Mouse (Mus musculus) ovary, postnatal 36 days (tissue): ENCODE results near the gene Pgap1.

Experiments used
- DNase-seq: peaks from one replicate; pipeline ENCODE4 v3.0.0; 2022; ENCODE audit warnings: low spot score, mixed read lengths

Pgap1 gene

GRCm38 (mm10) chr1:54557301-54558229 lies at the start of gene Pgap1:
TSS of gene Pgap1 (minus strand) at chr1:54557684.
- peak; percentile 91 for DNase-seq

GRCm38 (mm10) chr1:54606936-54607335 lies 49.5 kb upstream of the Pgap1 start:
- no peak for DNase-seq

DNA sequence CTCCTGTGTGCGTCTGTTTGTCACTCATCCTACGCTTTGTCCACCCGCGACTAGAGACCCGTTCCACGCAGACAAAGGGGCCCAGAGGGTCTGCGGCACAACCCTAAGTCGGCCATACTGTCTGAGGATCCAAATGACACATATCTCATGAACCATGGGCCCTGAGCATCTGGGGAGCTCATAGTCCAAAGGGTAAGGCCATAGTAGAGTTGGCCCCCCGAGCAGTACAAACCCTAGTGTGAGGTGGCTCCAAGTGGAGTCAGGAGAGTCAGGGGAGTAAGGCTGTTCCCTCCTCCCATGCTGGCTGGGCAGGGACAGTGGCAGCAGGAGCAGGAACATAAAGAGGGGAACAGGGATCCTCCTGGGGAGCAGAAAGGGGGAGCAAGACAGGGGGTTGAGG lies 44.2 kb upstream of the Pgap1 start:
- DNase-seq = no peak

GRCm38 (mm10) chr1:54600275-54600674 lies 42.8 kb upstream of the Pgap1 start:
- no peak for DNase-seq

DNA sequence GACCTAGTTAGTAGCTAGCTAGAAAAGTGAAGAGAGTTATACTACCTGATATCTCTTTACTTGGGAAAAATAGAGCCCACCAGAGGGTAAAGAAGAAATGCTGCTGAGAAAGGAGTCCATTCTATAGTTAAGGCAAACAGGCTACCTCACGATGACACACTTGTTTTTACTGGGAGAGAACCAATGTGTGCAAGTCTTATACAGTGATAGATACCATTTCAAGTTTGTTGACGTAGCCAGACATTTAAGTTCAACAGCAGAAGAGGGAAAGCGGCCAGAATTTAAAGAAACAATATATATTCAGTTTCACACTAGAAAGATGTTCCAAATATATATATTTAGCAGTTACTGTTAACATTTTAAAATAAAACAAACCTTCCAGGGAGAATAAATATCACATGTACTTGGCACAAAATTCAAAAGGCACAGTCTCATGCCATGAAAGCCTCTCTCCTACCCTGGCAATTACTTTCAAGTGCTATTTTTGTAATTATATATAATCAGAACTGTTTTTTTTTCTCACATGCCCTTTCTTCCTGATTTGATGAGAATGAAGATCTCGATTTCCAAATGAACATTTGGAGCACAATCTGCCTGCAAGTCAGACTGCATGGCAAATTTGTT lies 40.2 kb upstream of the Pgap1 start:
- DNase-seq = no peak

DNA sequence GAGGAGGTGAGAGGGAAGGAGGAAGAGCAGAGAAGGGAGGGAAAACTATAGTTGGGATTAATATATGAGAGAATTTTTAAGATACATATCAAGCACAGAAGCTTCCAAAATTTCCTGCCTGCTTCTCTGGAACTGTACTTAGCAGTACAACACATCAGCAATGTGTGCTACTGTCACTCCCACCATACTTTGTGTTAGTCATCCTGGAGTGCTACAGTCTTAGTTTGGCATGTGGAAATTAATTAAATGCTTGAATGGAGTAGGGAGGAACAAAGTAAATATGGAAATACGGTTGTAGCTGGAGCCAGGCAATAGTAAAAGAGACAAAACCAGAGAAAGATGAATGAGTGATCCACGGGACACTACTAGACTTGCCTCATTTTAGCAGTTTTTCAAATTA lies 38.7 kb upstream of the Pgap1 start:
- no peak for DNase-seq

- no peak for DNase-seq
These were observed 29.6 kb upstream of the Pgap1 start for GRCm38 (mm10) chr1:54587076-54587475.

GRCm38 (mm10) chr1:54585971-54586555 lies 28.6 kb upstream of the Pgap1 start:
- DNase-seq = no peak

- DNase-seq = no peak
These were observed 27.9 kb upstream of the Pgap1 start for GRCm38 (mm10) chr1:54585278-54585846.

GRCm38 (mm10) chr1:54584588-54585277 lies 27.2 kb upstream of the Pgap1 start:
- DNase-seq = no peak

- DNase-seq = no peak
These were observed 21.1 kb upstream of the Pgap1 start for GRCm38 (mm10) chr1:54578358-54579184.

- no peak for DNase-seq
These were observed 11.6 kb upstream of the Pgap1 start for GRCm38 (mm10) chr1:54569102-54569501.

DNA sequence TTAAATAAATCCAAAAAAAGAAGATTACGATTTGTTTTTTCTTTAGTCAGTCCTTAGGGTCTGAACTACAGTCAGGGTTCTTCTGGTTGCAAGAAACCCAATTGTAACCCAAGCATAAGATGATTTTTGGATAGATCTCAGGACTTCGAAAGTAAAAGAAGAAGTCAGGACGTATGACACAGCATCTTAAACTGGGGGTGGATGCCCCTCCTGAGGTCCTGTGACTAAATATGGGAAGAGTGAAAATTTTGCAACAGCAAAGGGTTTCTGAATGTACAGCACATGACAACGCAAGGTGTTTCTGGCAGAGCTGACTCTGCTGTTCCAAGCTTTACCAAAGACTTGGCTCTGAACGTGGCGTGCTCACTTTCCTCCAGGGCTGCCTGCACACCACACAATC lies 6.4 kb upstream of the Pgap1 start:
- DNase-seq = no peak

DNA sequence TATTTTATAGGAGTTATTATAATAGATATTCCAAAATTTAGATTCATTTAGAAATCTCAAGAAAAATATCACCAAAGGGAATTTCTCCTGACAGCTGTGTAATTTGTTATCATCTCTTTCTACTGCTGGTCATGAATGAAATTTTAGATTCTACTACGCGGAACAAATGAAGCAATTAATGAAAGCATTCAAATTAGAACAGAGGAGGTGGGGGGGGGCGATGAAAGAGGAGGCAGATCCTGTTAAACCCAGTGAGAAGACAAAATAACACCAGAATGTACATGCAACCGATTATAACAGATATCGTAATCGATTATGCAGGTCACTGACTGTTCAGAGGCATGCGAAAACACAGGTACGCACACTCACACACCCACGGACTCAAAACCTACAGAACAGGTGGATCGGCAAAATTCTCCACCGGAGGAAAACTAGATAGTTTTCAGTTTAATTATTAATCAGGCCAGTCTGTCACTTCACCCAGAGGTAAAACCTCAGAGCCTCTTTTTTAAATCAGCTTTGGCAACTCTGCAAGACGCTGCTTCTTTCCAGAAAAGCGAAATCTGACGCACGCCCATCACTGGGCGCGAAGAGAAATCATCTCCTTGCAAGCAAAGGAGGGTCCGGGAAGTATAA lies 780 bp downstream of the Pgap1 start:
- DNase-seq = no peak

DNA sequence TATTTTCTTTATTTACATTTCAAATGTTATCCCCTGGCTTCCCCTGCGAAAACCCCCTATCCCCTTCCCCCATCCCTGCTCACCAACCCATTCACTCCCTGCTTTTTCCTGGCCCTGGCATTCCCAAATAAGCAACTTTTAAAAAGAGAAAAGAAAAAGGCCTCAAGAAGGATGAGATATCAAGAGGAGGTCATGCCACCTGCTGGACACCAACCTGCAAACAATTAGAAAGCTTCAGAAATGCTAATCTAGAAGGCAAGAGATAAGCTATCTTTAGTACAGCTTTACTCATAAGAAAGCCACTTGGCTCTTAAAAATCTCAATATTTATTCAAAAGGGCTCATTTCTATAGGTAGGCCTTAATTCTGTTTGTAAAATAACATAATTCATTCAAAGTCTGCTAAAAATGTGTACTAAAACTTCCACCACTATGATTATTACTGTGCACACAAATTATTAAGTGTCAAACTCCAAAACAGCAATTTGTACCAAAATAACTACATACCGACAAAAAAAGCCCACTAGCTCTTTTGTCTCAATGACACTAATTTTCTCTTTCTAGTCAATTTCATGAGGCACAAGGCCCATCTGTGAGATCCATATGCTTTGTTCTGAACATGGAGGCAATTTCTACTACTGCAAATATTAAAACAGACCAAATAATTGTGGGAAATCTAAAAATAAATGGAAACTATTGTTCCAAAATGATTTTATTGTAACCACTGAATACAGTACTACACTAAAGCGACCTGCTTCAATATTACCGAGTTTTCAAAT lies 1.9 kb downstream of the Pgap1 start:
- no peak for DNase-seq

DNA sequence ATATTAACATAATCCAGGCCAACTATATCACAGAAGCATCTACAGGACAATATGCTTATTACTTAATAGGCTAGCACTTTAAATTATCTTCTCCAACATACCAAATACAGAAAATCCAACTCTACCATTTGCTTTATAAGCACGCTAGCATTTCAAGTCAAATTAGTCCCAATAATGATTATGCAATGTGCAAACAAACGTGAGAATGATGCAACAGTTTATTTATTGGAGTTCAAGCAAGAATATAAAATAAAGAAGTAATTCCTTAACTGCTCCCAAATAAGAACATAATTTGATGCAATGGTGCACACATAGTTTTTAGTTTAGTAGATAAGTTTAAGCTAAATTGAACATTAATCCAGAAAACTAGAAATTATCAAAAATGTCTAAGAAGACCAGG lies 4.9 kb downstream of the Pgap1 start:
- DNase-seq = no peak

- DNase-seq = no peak
These were observed 12.3 kb downstream of the Pgap1 start for GRCm38 (mm10) chr1:54545200-54545599.

DNA sequence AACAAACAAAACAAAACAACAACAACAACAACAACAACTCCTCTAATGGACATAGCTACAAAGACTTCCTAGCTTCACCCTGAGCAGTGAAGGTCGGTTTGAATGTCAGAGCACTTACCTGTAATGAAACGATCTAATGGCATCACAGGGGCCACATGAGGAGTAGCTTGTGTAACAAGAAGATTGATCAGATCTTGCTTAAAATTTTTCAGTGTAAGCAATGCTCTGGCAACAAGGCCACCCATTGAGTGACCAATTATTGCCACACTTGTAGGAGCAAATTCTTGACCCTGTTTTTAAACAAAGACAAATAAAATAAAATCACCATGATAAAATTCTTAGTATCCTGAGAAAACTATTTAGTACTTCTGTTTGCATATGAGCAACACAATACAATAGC lies 14.6 kb downstream of the Pgap1 start:
- no peak for DNase-seq

DNA sequence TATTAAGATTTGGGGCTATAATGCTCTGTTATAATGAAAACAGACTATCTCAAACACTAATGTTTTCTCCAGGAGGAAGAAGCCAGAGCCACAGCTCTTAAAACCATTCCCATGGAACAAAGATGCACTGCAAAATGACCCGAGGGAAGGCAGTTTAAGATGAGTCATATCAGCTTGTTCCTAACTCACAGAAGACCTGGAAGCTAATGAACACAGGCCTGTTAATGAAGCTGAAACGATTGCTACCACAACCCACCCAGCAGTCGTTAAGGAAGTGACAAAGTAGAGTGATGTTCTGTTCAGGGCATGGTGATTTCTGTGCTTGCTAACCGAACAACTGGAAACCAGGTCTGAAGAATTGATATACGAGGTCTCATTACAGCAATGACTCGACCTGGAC lies 26.3 kb downstream of the Pgap1 start:
- no peak for DNase-seq

DNA sequence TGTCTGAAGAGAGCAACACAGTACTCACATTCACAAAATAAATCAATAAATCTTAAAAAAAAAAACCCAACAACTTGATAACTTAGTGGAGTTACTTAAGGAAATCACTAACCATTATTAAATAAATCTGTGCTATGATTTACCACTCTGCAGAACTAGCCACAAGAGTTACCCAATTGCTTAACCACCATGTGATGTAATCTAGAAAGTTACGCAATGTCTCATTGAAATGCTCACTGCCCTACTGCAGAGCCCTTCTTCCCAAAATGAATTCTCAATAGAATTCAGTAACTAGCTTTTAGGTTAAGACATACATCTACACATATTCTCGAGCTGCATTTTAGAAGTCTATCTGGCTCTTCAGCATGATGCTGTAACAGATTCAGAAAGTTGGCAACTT lies 33.8 kb downstream of the Pgap1 start:
- no peak for DNase-seq
